18 mouse cellular contexts compared by ENCODE assay signal in genomic region chr16:94986731-94987130, GRCm38 (mm10). TPM values are rescaled to one million over a fixed set of nuclear protein-coding genes. Genes with fewer than 3 reads are reported as not detected.
DNase-seq lines count a peak whose midpoint lies in the region; ATAC-seq lines count a peak whose summit lies in the region.
"Had no signal": no experiment of that assay in that cellular context is flagged by ENCODE, and none has a peak within 500 bp of the region (broad histone marks: within the 10 kb centered on the region; RNA-seq: fewer than 3 reads in every experiment).

No protein-coding gene starts in this region.

- WGBS in heart, embryonic 12.5 days: 75% methylated on average over 9 of the region's 9 CpGs

- H3K4me3 ChIP-seq in heart, embryonic 12.5 days: no peak overlapping the region
- H3K4me3 ChIP-seq: embryonic facial prominence, embryonic 10.5 days; forebrain, embryonic 10.5 days; limb, embryonic 10.5 days had no signal

- H3K27ac ChIP-seq in heart, embryonic 12.5 days (ENCODE audit: poor library complexity, severe bottlenecking): no peak overlapping the region
- H3K27ac ChIP-seq: embryonic facial prominence, embryonic 10.5 days; forebrain, embryonic 10.5 days; limb, embryonic 10.5 days; macrophage had no signal

- H3K4me1 ChIP-seq in heart, embryonic 12.5 days (replicated peaks): no peaks in the 10 kb centered on the region
- H3K4me1 ChIP-seq: embryonic facial prominence, embryonic 10.5 days; forebrain, embryonic 10.5 days; limb, embryonic 10.5 days had no signal

- DNase-seq in heart, adult 8-10 months (ENCODE audit: low spot score): peak; percentile 2
- DNase-seq in left cerebral cortex, adult 18-20 months (ENCODE audit: low spot score in 2 of 2): peak; percentile 63 to 72
- DNase-seq in left cerebral cortex, adult 11 months (ENCODE audit: low spot score): no peak
- peak; percentile 95 for DNase-seq in cerebellum, adult 11-12 months
- peak; percentile 48 to 62 for DNase-seq in left cerebral cortex, postnatal 36 days (ENCODE audit: low spot score in 2 of 2)
- DNase-seq: B cell, adult 2 months; liver, postnatal 0 days; thymus, adult 2 months had no signal

- 0 out of 2 replicates have a peak, but pooled peaks cover 3% of the 10 kb centered on the region for H3K9me3 ChIP-seq in heart, embryonic 12.5 days (replicated peaks)
- H3K9me3 ChIP-seq: forebrain, embryonic 10.5 days; limb, embryonic 10.5 days had no signal

- intact Hi-C loops in left cerebral cortex, postnatal 36 days (cut with DNase I): no loop called here

- H3K9ac ChIP-seq in heart, embryonic 12.5 days: no peak overlapping the region
- H3K9ac ChIP-seq: liver, postnatal 0 days had no signal

- no peak for ATAC-seq in heart, embryonic 12.5 days (ENCODE audit: insufficient number of reproducible peaks, low FRiP score)
- ATAC-seq in megakaryocyte-erythroid progenitor cell, adult 5-6 weeks (replicated peaks; ENCODE audit: low FRiP score, low TSS enrichment, poor library complexity, severe bottlenecking): no peak
- no peak for ATAC-seq in megakaryocyte progenitor cell, adult 5-6 weeks (replicated peaks; ENCODE audit: poor library complexity)
- ATAC-seq: liver, postnatal 0 days had no signal

- H3K36me3 ChIP-seq in heart, embryonic 12.5 days: no peaks in the 10 kb centered on the region
- H3K36me3 ChIP-seq: embryonic facial prominence, embryonic 10.5 days; forebrain, embryonic 10.5 days; limb, embryonic 10.5 days had no signal

- H3K4me2 ChIP-seq in heart, embryonic 12.5 days: no peak overlapping the region

- H3K27me3 ChIP-seq in heart, embryonic 12.5 days (replicated peaks): no peaks in the 10 kb centered on the region

RNA-seq across cellular contexts. Expression of gene Kcnj6, which starts 10.8 kb away (rescaled TPM):
- total RNA-seq in heart, adult 8-10 months (2022): not detected
- 0.06 and 0.19 TPM in 2 replicates for polyA plus RNA-seq in heart, embryonic 12.5 days (2016; fragmentation: Nextera tagmentation; extraction: Ambion mirVana)
- total RNA-seq in left cerebral cortex, adult 18-20 months (2021): 10 to 100 TPM; 75.5 to 83.1 TPM
- 100 to 1,000 TPM in 1 of 2 experiments, 10 to 100 TPM in 1; 77.0 to 103 TPM for total RNA-seq in left cerebral cortex, postnatal 36 days (2021)
- total RNA-seq in megakaryocyte-erythroid progenitor cell, adult 5-6 weeks (2014; fragmentation: Nextera tagmentation): not detected in 2 replicates
- total RNA-seq in megakaryocyte-erythroid progenitor cell, adult 5-6 weeks (2017): not detected in 2 replicates
- not detected in 2 replicates for total RNA-seq in megakaryocyte progenitor cell, adult 5-6 weeks (2015)
- total RNA-seq in megakaryocyte progenitor cell, adult 5-6 weeks (2017): not detected in 2 replicates
- total RNA-seq: gastrocnemius, postnatal 4 days; heart, postnatal 25 days; MEL had no signal
- polyA plus RNA-seq: limb, embryonic 10.5 days; liver, postnatal 0 days had no signal

Comparison
In these comparisons a context has a peak if more than half of its experiments do, and no peak if none do; other contexts are left out.
1. RNA of gene Kcnj6, which starts 10.8 kb away (total RNA-seq): 77.0 to 103 TPM in left cerebral cortex, postnatal 36 days and 75.5 to 83.1 TPM in left cerebral cortex, adult 18-20 months; not detected in heart, adult 8-10 months, not detected in megakaryocyte-erythroid progenitor cell, adult 5-6 weeks and not detected in megakaryocyte progenitor cell, adult 5-6 weeks; every median in the first group is over 10 times any median in the second.